In the genomic region with DNA sequence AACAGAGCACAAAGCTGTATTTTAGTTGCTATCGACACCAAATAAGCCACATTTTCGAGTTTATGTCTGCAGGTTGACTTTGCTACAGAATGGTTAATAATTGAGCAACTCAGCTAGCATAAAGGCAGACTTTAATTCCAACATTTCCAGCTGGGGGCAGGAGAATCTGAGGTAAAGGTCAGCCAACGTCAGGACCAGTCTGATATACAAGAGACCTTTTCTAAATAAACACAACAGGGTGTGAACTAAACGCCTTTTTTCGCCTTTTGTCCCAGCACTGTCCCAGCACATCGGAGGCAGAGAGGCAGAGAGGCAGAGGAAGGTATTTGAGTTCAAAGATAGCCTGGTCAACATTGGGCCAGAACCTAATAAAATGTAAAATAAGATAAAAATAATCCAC, we compare ENCODE assay signal across 8 mouse cellular contexts. TPM values are rescaled to one million over a fixed set of nuclear protein-coding genes. Genes with fewer than 3 reads are reported as not detected.
DNase-seq lines count a peak whose midpoint lies in the region; ATAC-seq and TF ChIP-seq lines count a peak whose summit lies in the region.
"Had no signal": no experiment of that assay in that cellular context is flagged by ENCODE, and none has a peak within 500 bp of the region (broad histone marks: within the 10 kb centered on the region; RNA-seq: fewer than 3 reads in every experiment).

No protein-coding gene starts in this region.

- peak overlapping the region; percentile 78 for H3K9ac ChIP-seq in embryonic facial prominence, embryonic 12.5 days
- H3K9ac ChIP-seq in intestine, postnatal 0 days (ENCODE audit: low read depth, low read length), result peak overlapping the region; percentile 73; the same call in 1 of the 2 replicates

- H3K27me3 ChIP-seq in embryonic facial prominence, embryonic 12.5 days, result no peaks in the 10 kb centered on the region
- H3K27me3 ChIP-seq in intestine, postnatal 0 days (replicated peaks; ENCODE audit: control insufficient read depth, insufficient read depth, low read length), result no peaks in the 10 kb centered on the region

- peaks cover 16% of the 10 kb centered on the region for H3K79me2 ChIP-seq in macrophage (ENCODE audit: inconsistent target)

- H3K9me3 ChIP-seq in embryonic facial prominence, embryonic 12.5 days, result no peaks in the 10 kb centered on the region
- no peaks in the 10 kb centered on the region for H3K9me3 ChIP-seq in intestine, postnatal 0 days (ENCODE audit: control insufficient read depth)

- ATAC-seq in embryonic facial prominence, embryonic 12.5 days (ENCODE audit: insufficient number of reproducible peaks, insufficient read depth, low FRiP score, low TSS enrichment), result no peak
- ATAC-seq in intestine, postnatal 0 days, result no peak

- H3K4me1 ChIP-seq in embryonic facial prominence, embryonic 12.5 days, result peaks cover 10% of the 10 kb centered on the region
- H3K4me1 ChIP-seq in intestine, postnatal 0 days (replicated peaks; ENCODE audit: control insufficient read depth, insufficient read depth, low read length), result 0 out of 2 replicates have a peak, but pooled peaks cover 3% of the 10 kb centered on the region

- WGBS in embryonic facial prominence, embryonic 12.5 days, result 26% methylated on average over 6 of the region's 6 CpGs
- WGBS in intestine, postnatal 0 days, result 5% methylated on average over 6 of the region's 6 CpGs
- WGBS in macrophage (ENCODE audit: missing documents), result 31% methylated on average over 6 of the region's 6 CpGs

- H3K36me3 ChIP-seq in embryonic facial prominence, embryonic 12.5 days, result peaks cover 15% of the 10 kb centered on the region
- peaks cover 12% of the 10 kb centered on the region for H3K36me3 ChIP-seq in intestine, postnatal 0 days (ENCODE audit: control insufficient read depth, insufficient read depth)
- no peaks in the 10 kb centered on the region; the same call in 1 of the 2 replicates for H3K36me3 ChIP-seq in macrophage (ENCODE audit: inconsistent target)

- no peak overlapping the region for H3K27ac ChIP-seq in embryonic facial prominence, embryonic 12.5 days
- H3K27ac ChIP-seq in intestine, postnatal 0 days (ENCODE audit: low read depth, low read length), result no peak overlapping the region
- peak overlapping the region; percentile 37 for H3K27ac ChIP-seq in macrophage

- 0 out of 2 replicates have a peak, but pooled peaks have one; percentile 8 for TF ChIP-seq CTCF in intestine, postnatal 0 days (IDR thresholded peaks at IDR 0.05; ENCODE audit: low read depth)

- peak overlapping the region; percentile 87 for H3K4me3 ChIP-seq in embryonic facial prominence, embryonic 12.5 days
- H3K4me3 ChIP-seq in intestine, postnatal 0 days (ENCODE audit: low read depth, low read length), result peak overlapping the region; percentile 94
- H3K4me3 ChIP-seq in macrophage (ENCODE audit: inconsistent target), result peak overlapping the region; percentile 83

- H3K4me2 ChIP-seq in embryonic facial prominence, embryonic 12.5 days (replicated peaks), result peak overlapping the region; percentile 66
- H3K4me2 ChIP-seq in intestine, postnatal 0 days (replicated peaks; ENCODE audit: low read depth), result peak overlapping the region; percentile 90

- DNase-seq in MN1 (ENCODE audit: low spot score), result peak; percentile 21
- DNase-seq in urinary bladder, postnatal 36 days (ENCODE audit: low spot score in 2 of 2), result no peak
- DNase-seq in gastrocnemius, postnatal 10 days, result no peak
- no peak for DNase-seq in right cerebral cortex, postnatal 4 days

RNA-seq across cellular contexts. Expression of a gene that starts 0.8 kb away (rescaled TPM):
- 167 and 175 TPM in 2 replicates for polyA plus RNA-seq in embryonic facial prominence, embryonic 12.5 days (2016; fragmentation: Nextera tagmentation; extraction: Ambion mirVana)
- polyA plus RNA-seq in intestine, postnatal 0 days (2015; fragmentation: Nextera tagmentation; extraction: Ambion mirVana), result 46.0 and 47.8 TPM in 2 replicates
- total RNA-seq in macrophage (2018; cell fraction: chromatin; rRNA removed), result 10 to 100 TPM in 3 of 26 experiments, 1 to 10 TPM in 19, under 1 TPM in 1, not detected in 3; 0.81 to 20.9 (median 6.2) TPM
- total RNA-seq in macrophage (2018; cell fraction: cytosol; rRNA removed), result 1 to 10 TPM; 5.0 to 10.0 (median 7.5) TPM
- total RNA-seq in macrophage (2018; cell fraction: nucleus; rRNA removed), result 10 to 100 TPM in 2 of 26 experiments, 1 to 10 TPM in 24; 1.2 to 18.6 (median 4.1) TPM
- 3.3 to 24.7 TPM (median 19.3 TPM) in 3 replicates for polyA plus RNA-seq in macrophage (2018)
- total RNA-seq in gastrocnemius, postnatal 10 days (2021), result 1 to 10 TPM; 8.5 to 9.9 TPM

RNA-seq across cellular contexts. Expression of a gene that starts 5.7 kb away (rescaled TPM):
- 0.10 TPM in 1 of 2 replicates, not detected in the other for polyA plus RNA-seq in embryonic facial prominence, embryonic 12.5 days (2016; fragmentation: Nextera tagmentation; extraction: Ambion mirVana)
- polyA plus RNA-seq in intestine, postnatal 0 days (2015; fragmentation: Nextera tagmentation; extraction: Ambion mirVana), result not detected in 2 replicates
- total RNA-seq in macrophage (2018; cell fraction: chromatin; rRNA removed), result not detected
- not detected for total RNA-seq in macrophage (2018; cell fraction: cytosol; rRNA removed)
- total RNA-seq in macrophage (2018; cell fraction: nucleus; rRNA removed), result not detected
- polyA plus RNA-seq in macrophage (2018), result not detected in 3 replicates
- total RNA-seq in gastrocnemius, postnatal 10 days (2021), result not detected
- polyA plus RNA-seq: gonadal fat pad, adult 2 months had no signal
